ENCODE assay signal across 7 mouse cellular contexts in the genomic region with DNA sequence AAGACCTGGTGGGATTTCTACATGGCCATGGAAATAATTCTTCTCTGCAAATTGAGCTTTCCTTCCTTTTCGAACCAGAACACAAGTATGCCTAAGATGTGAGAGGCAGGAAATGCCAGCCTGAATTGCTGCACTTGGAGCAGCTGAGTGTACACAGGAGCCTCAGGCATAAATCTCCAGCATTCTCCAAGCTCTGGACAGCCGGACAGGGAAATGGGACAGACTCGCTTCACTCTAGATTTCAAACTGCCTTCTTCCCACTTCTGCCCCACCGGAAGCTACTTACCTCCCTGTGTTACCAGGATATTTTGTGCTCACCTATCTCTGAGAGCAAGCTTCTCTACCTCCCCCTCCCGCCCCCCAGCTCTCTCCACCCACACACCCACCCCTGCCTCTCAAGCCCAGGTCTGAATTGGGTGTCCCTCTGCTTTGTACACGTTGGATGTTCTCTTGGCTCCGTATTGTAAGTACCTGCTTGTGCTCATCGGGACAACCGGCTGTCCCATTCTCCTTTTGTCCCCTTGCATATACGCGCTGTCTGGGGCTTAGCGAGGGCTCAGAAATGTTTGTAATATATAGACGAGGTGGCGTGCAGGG. TPM values are rescaled to one million over a fixed set of nuclear protein-coding genes. Genes with fewer than 3 reads are reported as not detected.
DNase-seq lines count a peak whose midpoint lies in the region; ATAC-seq and TF ChIP-seq lines count a peak whose summit lies in the region.

No protein-coding gene starts in this region.

- H3K27me3 ChIP-seq in lung, embryonic 16.5 days (ENCODE audit: control insufficient read depth, insufficient read depth, low read depth, low read length) = peaks cover 35% of the 10 kb centered on the region
- peaks cover 5% of the 10 kb centered on the region; the same call in 1 of the 2 replicates for H3K27me3 ChIP-seq in forebrain, embryonic 14.5 days (replicated peaks; ENCODE audit: control insufficient read depth, insufficient read depth, low read length)
- H3K27me3 ChIP-seq in limb, embryonic 14.5 days (ENCODE audit: control insufficient read depth, insufficient read depth, low read length) = peaks cover 31% of the 10 kb centered on the region; the same call in 1 of the 2 replicates
- peaks cover 23% of the 10 kb centered on the region; the same call in 1 of the 2 replicates for H3K27me3 ChIP-seq in stomach, embryonic 15.5 days (replicated peaks)

- H3K9ac ChIP-seq in lung, embryonic 16.5 days (ENCODE audit: low read length) = peak overlapping the region; percentile 66
- peak overlapping the region; percentile 73 for H3K9ac ChIP-seq in forebrain, embryonic 14.5 days (ENCODE audit: low read length)
- H3K9ac ChIP-seq in limb, embryonic 14.5 days (ENCODE audit: low read depth, low read length, severe bottlenecking) = peak overlapping the region; percentile 58
- no peak overlapping the region for H3K9ac ChIP-seq in stomach, embryonic 15.5 days

- WGBS in lung, embryonic 16.5 days = 2% methylated on average over 14 of the region's 14 CpGs
- 8% methylated on average over 14 of the region's 14 CpGs for WGBS in forebrain, embryonic 14.5 days
- WGBS in limb, embryonic 14.5 days = 3% methylated on average over 14 of the region's 14 CpGs
- 3% methylated on average over 14 of the region's 14 CpGs for WGBS in stomach, embryonic 15.5 days

- DNase-seq in lung, postnatal 10 days = no peak
- DNase-seq in forebrain, embryonic 14.5 days (ENCODE audit: low spot score) = no peak
- DNase-seq in limb, embryonic 14.5 days (ENCODE audit: low spot score) = no peak
- DNase-seq in layer of hippocampus, adult 9-10 months (ENCODE audit: low spot score) = no peak
- DNase-seq in gastrocnemius, adult 8-10 months (ENCODE audit: low spot score in 2 of 2) = no peak

- 0 out of 2 replicates have a peak, but pooled peaks have one; percentile 1 for ATAC-seq in lung, embryonic 16.5 days (ENCODE audit: low read depth)
- ATAC-seq in forebrain, embryonic 14.5 days = no peak
- ATAC-seq in limb, embryonic 14.5 days (ENCODE audit: low FRiP score, low read depth) = 0 out of 2 replicates have a peak, but pooled peaks have one; percentile 19
- ATAC-seq in stomach, embryonic 15.5 days (ENCODE audit: insufficient read depth, low FRiP score, low read depth) = no peak

- no peak for TF ChIP-seq POLR2A in limb, embryonic 14.5 days (IDR thresholded peaks at IDR 0.05; ENCODE audit: borderline replicate concordance, extremely low read depth, insufficient read depth, insufficient read length)

- H3K4me2 ChIP-seq in lung, embryonic 16.5 days (ENCODE audit: low read depth, low read length) = peak overlapping the region; percentile 88
- H3K4me2 ChIP-seq in forebrain, embryonic 14.5 days (ENCODE audit: low read length) = peak overlapping the region; percentile 92
- H3K4me2 ChIP-seq in limb, embryonic 14.5 days (replicated peaks; ENCODE audit: low read depth, low read length, severe bottlenecking) = peak overlapping the region; percentile 98
- H3K4me2 ChIP-seq in stomach, embryonic 15.5 days = peak overlapping the region; percentile 79

- H3K27ac ChIP-seq in lung, embryonic 16.5 days (ENCODE audit: low read length) = no peak overlapping the region
- H3K27ac ChIP-seq in forebrain, embryonic 14.5 days (ENCODE audit: low read depth, low read length) = no peak overlapping the region
- H3K27ac ChIP-seq in limb, embryonic 14.5 days (replicated peaks; ENCODE audit: low read depth, low read length) = no peak overlapping the region
- H3K27ac ChIP-seq in stomach, embryonic 15.5 days = no peak overlapping the region

- no peaks in the 10 kb centered on the region for H3K36me3 ChIP-seq in lung, embryonic 16.5 days (ENCODE audit: control insufficient read depth, insufficient read depth, low read length)
- H3K36me3 ChIP-seq in forebrain, embryonic 14.5 days (ENCODE audit: control insufficient read depth, insufficient read depth, low read length) = no peaks in the 10 kb centered on the region
- no peaks in the 10 kb centered on the region for H3K36me3 ChIP-seq in limb, embryonic 14.5 days (ENCODE audit: control insufficient read depth, insufficient read depth, low read length)
- no peaks in the 10 kb centered on the region for H3K36me3 ChIP-seq in stomach, embryonic 15.5 days

- peak overlapping the region; percentile 58 for H3K4me3 ChIP-seq in lung, embryonic 16.5 days (ENCODE audit: low read length)
- peak overlapping the region; percentile 58 for H3K4me3 ChIP-seq in forebrain, embryonic 14.5 days (ENCODE audit: low read depth, low read length)
- peak overlapping the region; percentile 53 for H3K4me3 ChIP-seq in limb, embryonic 14.5 days (replicated peaks; ENCODE audit: low read length)
- H3K4me3 ChIP-seq in stomach, embryonic 15.5 days (replicated peaks) = peak overlapping the region; percentile 53

- H3K4me1 ChIP-seq in lung, embryonic 16.5 days (replicated peaks; ENCODE audit: control insufficient read depth, insufficient read depth, low read length) = peaks cover 8% of the 10 kb centered on the region
- peaks cover 9% of the 10 kb centered on the region for H3K4me1 ChIP-seq in forebrain, embryonic 14.5 days (ENCODE audit: control insufficient read depth, insufficient read depth, low read length)
- H3K4me1 ChIP-seq in limb, embryonic 14.5 days (ENCODE audit: control insufficient read depth, insufficient read depth, low read length) = peaks cover 12% of the 10 kb centered on the region; the same call in 1 of the 2 replicates
- H3K4me1 ChIP-seq in stomach, embryonic 15.5 days = peaks cover 13% of the 10 kb centered on the region

- H3K9me3 ChIP-seq in lung, embryonic 16.5 days (ENCODE audit: control insufficient read depth, low read length) = no peaks in the 10 kb centered on the region
- H3K9me3 ChIP-seq in forebrain, embryonic 14.5 days (replicated peaks; ENCODE audit: control insufficient read depth, low read length) = no peaks in the 10 kb centered on the region
- no peaks in the 10 kb centered on the region for H3K9me3 ChIP-seq in limb, embryonic 14.5 days (ENCODE audit: control insufficient read depth, low read length)
- no peaks in the 10 kb centered on the region for H3K9me3 ChIP-seq in stomach, embryonic 15.5 days

RNA-seq across cellular contexts. Expression of a gene that starts 0.5 kb away (rescaled TPM):
- 1.2 TPM in 2 replicates for polyA plus RNA-seq in lung, embryonic 16.5 days (2015; fragmentation: Nextera tagmentation; extraction: Ambion mirVana)
- polyA plus RNA-seq in forebrain, embryonic 14.5 days (2014; fragmentation: Nextera tagmentation; extraction: Ambion mirVana) = 2.6 and 3.0 TPM in 2 replicates
- polyA plus RNA-seq in limb, embryonic 14.5 days (2012; rRNA removed) = 5.4 and 5.6 TPM in 2 replicates
- 1.8 and 2.4 TPM in 2 replicates for polyA plus RNA-seq in limb, embryonic 14.5 days (2014; fragmentation: Nextera tagmentation; extraction: Ambion mirVana)
- 0.89 and 1.2 TPM in 2 replicates for polyA plus RNA-seq in stomach, embryonic 15.5 days (2015; fragmentation: Nextera tagmentation; extraction: Ambion mirVana)
- 10 to 100 TPM; 12.5 to 17.2 (median 13.2) TPM for total RNA-seq in gastrocnemius, adult 8-10 months (2022)

Comparison
In these comparisons a context has a peak if more than half of its experiments do, and no peak if none do; other contexts are left out.
1. ATAC-seq: peak in lung, embryonic 16.5 days (single experiment) and limb, embryonic 14.5 days (single experiment); none in forebrain, embryonic 14.5 days (single experiment) and stomach, embryonic 15.5 days (single experiment).
2. Peak in every context shown above with its lines, with median percentiles within 50 percentile points of each other: H3K4me2 ChIP-seq and H3K4me3 ChIP-seq.